Mouse (Mus musculus) erythroblast, embryonic 14.5 days (primary cell): ENCODE results near the gene Methig1.

Experiments
- GATA1 ChIP-seq: IDR thresholded peaks from 2 replicates; pipeline ENCODE4 v1.6.1; 2012; ENCODE audit warnings: low read length, inconsistent platforms, mixed read lengths
- TAL1 ChIP-seq: IDR thresholded peaks from 3 replicates; pipeline ENCODE4 v1.6.1; 2012; ENCODE audit warnings: low read length, inconsistent platforms, mixed read lengths

- no peak for TF ChIP-seq GATA1
- TF ChIP-seq TAL1: no peak
These were observed 7.5 kb upstream of the Methig1 start for GRCm38 (mm10) chr15:100345484-100345883.
